Mouse (Mus musculus) midbrain, embryonic 13.5 days (tissue): ENCODE results near the gene Aoc1. TPM values are rescaled to one million over a fixed set of nuclear protein-coding genes. Genes with fewer than 3 reads are reported as not detected.
"Not testable (repeated sequence)": the region's sequence is repeated elsewhere in the genome, so short reads cannot be mapped to it uniquely, and the experiment has no call there.

Source experiments
- ATAC-seq: fragments of 200-750 bp; cut with Nextera tagmentation; 2 replicates; pipeline ENCODE4 v1.8.0; 2017; ENCODE audit warnings: mild to moderate bottlenecking, moderate TSS enrichment, moderate library complexity
- H3K27ac ChIP-seq: fragments of 300-500 bp; sonication (generic); 2 replicates; pipeline ENCODE4 v1.5.1; 2015; ENCODE audit warnings: inconsistent platforms, mild to moderate bottlenecking, moderate library complexity
- H3K27me3 ChIP-seq: fragments of 300-500 bp; sonication (generic); 2 replicates; pipeline ENCODE4 v1.6.1; 2015; ENCODE audit warnings: mild to moderate bottlenecking, inconsistent platforms
- H3K36me3 ChIP-seq: fragments of 300-500 bp; sonication (generic); 2 replicates; pipeline ENCODE4 v1.6.1; 2015; ENCODE audit warnings: mild to moderate bottlenecking, inconsistent platforms
- H3K4me1 ChIP-seq: fragments of 300-500 bp; sonication (generic); replicated peaks from 2 replicates; pipeline ENCODE4 v1.6.1; 2015; ENCODE audit warnings: inconsistent platforms
- H3K4me2 ChIP-seq: fragments of 300-500 bp; sonication (generic); replicated peaks from 2 replicates; pipeline ENCODE4 v1.6.1; 2015; ENCODE audit warnings: moderate library complexity, mild to moderate bottlenecking, inconsistent platforms
- H3K4me3 ChIP-seq: fragments of 300-500 bp; sonication (generic); replicated peaks from 2 replicates; pipeline ENCODE4 v1.5.1; 2015; ENCODE audit warnings: mild to moderate bottlenecking, inconsistent platforms
- H3K9ac ChIP-seq: fragments of 300-500 bp; sonication (generic); replicated peaks from 2 replicates; pipeline ENCODE4 v1.6.1; 2015; ENCODE audit warnings: mild to moderate bottlenecking, inconsistent platforms
- H3K9me3 ChIP-seq: fragments of 300-500 bp; sonication (generic); 2 replicates; pipeline ENCODE4 v1.6.1; 2016; ENCODE audit warnings: mild to moderate bottlenecking, inconsistent platforms
- WGBS: fragments of 180-500 bp; shearing (Covaris S2); methylation state at CpG from one replicate; pipeline ENCODE4 v1.1.7; 2015; 5-methylcytosine and 5-hydroxymethylcytosine counted together
- polyA plus RNA-seq: library from polyadenylated mRNA; unstranded; fragments of >200 nt; fragmentation: Nextera tagmentation; extraction: Ambion mirVana; gene quantifications from 2 replicates; pipeline ENCODE4 v1.2.1, GENCODE M21; 2015

Aoc1 gene
- polyA plus RNA-seq, 1 experiment from 2014 or later, result not detected

DNA sequence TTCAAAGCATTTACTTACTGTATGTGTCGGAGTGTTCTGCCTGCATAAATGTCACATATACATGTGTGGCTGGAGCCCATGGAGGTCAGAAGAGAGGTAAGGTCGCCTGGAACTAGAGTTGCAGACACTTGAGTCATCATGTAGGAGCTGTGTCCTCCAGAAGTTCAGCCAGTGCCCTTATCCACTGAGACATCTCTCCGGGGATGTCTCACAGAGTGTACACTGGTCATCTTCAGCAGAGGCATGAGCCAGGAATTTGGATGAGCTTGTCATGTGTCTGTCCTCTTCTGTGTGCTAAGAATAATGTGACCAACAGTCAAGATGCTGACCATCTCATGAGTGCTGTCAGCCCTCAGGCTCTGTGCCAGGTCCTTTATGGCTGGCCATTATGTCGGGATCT lies 9.9 kb upstream of the Aoc1 start:
- no peak overlapping the region for H3K4me3 ChIP-seq
- peaks cover 28% of the 10 kb centered on the region for H3K4me1 ChIP-seq
- no peaks in the 10 kb centered on the region for H3K27me3 ChIP-seq
- no peak overlapping the region for H3K9ac ChIP-seq
- WGBS, result 92% methylated on average over 4 of the region's 4 CpGs
- ATAC-seq, result no peak
- H3K9me3 ChIP-seq, result no peaks in the 10 kb centered on the region
- H3K4me2 ChIP-seq, result no peak overlapping the region
- H3K27ac ChIP-seq, result no peak overlapping the region
- H3K36me3 ChIP-seq, result no peaks in the 10 kb centered on the region

- Histone ChIP-seq H3K36me3 (no peaks in the 10 kb centered on the region), H3K9ac (no peak overlapping the region), H3K4me3 (no peak overlapping the region), H3K27ac (no peak overlapping the region), H3K4me2 (no peak overlapping the region), H3K9me3 (no peaks in the 10 kb centered on the region), H3K27me3 (no peaks in the 10 kb centered on the region), H3K4me1 (peaks cover 29% of the 10 kb centered on the region)
- 88% methylated on average over 7 of the region's 7 CpGs for WGBS
- no peak for ATAC-seq
Observed at GRCm38 (mm10) chr6:48863488-48863887, 9.2 kb upstream of the Aoc1 start.

DNA sequence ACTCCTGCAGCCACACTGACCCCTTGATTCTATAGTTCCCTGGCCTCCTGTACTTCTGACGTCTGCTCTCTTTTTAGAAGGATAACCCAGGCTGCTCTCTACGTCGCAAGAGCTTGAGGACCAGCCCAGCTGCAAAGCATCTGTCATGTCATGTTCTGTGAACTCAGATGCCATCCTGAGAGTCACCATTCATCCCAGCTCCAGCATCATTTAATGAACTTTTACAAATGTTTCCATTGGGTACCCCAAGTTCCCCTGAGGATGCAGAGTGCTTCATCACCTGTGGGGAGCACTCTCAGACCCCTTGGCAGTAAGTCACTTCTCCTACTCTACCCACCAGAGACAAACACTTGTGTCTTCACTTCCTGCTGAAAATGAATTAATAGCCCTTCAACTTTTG lies 8.5 kb upstream of the Aoc1 start:
- ATAC-seq, result no peak
- H3K4me3 ChIP-seq, result no peak overlapping the region
- H3K27ac ChIP-seq, result no peak overlapping the region
- no peak overlapping the region for H3K9ac ChIP-seq
- H3K27me3 ChIP-seq, result no peaks in the 10 kb centered on the region
- H3K36me3 ChIP-seq, result no peaks in the 10 kb centered on the region
- 60% methylated on average over 3 of the region's 3 CpGs for whole genome bisulfite sequencing
- no peak overlapping the region for H3K4me2 ChIP-seq
- no peaks in the 10 kb centered on the region for H3K9me3 ChIP-seq
- H3K4me1 ChIP-seq, result peaks cover 29% of the 10 kb centered on the region

DNA sequence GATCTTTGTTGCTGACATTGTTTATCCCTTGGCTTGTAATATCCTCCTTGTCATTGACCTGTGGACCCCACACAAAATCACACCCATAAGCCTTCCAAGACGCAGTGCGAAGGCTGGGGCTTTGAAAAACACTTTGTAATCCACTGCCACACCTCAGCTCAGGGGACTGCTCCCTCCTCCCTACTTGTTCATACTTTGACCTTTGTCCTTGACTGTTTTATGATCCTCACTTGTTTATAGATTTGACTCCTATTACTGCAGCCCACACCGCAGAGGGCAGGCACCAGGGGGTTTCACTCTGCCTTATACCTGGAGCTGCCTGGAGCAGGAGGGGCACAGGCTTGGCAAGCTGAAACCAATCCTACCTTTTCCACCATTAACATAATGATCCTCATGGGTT lies 8.0 kb upstream of the Aoc1 start:
- H3K36me3 ChIP-seq, result no peaks in the 10 kb centered on the region
- peaks cover 4% of the 10 kb centered on the region; the same call in 1 of the 2 replicates for H3K27me3 ChIP-seq
- H3K4me1 ChIP-seq, result peaks cover 29% of the 10 kb centered on the region
- no peak overlapping the region for H3K27ac ChIP-seq
- H3K9me3 ChIP-seq, result no peaks in the 10 kb centered on the region
- no peak overlapping the region for H3K4me2 ChIP-seq
- ATAC-seq, result no peak
- no peak overlapping the region for H3K4me3 ChIP-seq
- WGBS, result 70% methylated on average over 3 of the region's 3 CpGs
- no peak overlapping the region for H3K9ac ChIP-seq

GRCm38 (mm10) chr6:48865152-48865745 lies 7.4 kb upstream of the Aoc1 start:
- H3K9ac ChIP-seq, result no peak overlapping the region
- peaks cover 26% of the 10 kb centered on the region for H3K4me1 ChIP-seq
- no peak overlapping the region for H3K4me2 ChIP-seq
- H3K4me3 ChIP-seq, result no peak overlapping the region
- no peaks in the 10 kb centered on the region for H3K36me3 ChIP-seq
- no peak for ATAC-seq
- H3K9me3 ChIP-seq, result no peaks in the 10 kb centered on the region
- H3K27ac ChIP-seq, result no peak overlapping the region
- peaks cover 4% of the 10 kb centered on the region; the same call in 1 of the 2 replicates for H3K27me3 ChIP-seq
- WGBS, result 87% methylated on average over 1 of the region's 1 CpGs

DNA sequence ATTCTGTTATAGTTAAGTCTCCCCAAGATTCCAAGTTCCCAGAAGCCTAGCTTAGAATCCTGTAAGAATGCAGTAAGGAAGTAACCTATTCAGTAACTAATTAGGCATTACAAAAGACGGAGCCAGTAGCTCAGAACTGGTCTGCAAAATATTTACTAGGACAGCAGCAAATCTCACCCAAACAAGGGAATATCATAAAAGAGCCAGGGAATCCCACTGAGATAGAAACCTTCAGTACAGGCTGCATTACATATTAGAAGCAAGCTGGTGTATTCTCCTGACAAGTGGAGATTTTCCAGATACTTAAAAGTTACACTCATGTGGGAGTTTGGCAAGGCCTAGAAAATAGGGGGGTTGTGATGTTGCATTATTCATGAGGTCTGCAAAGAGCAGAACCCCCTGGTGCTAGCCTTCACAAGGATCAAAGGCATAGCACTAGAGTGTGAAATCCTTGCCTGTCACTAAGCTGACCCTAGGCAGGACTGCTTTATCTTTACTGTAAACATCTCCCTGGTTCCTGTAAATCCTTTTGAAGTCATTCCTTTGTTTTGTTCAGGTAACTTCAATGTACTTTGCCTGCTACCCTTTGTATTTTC lies 6.2 kb upstream of the Aoc1 start:
- not testable (repeated sequence) for H3K27me3 ChIP-seq, H3K4me2 ChIP-seq, H3K36me3 ChIP-seq, H3K4me3 ChIP-seq, H3K9me3 ChIP-seq, ATAC-seq, H3K9ac ChIP-seq, H3K27ac ChIP-seq
- WGBS, result 2% methylated on average over 1 of the region's 1 CpGs
- peaks cover 21% of the 10 kb centered on the region for H3K4me1 ChIP-seq

DNA sequence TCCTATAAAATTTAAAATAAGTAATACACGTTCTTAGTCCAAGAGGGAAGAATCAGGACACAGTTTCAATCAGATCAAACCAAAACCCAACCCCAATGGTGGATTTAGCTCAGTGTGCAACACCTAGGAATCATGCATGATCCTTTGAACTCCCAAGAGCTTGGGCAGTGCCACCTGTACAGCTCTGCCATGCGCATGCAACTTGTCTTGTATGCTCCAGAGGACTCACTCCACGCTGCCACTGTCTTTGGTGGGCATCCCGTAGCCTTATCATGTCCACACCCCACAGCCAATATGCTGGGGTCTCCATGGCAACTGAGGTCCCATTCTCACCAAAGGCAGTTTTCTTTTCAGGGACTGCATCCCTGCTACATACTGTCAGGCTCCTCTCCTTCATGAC lies 5.5 kb upstream of the Aoc1 start:
- Histone ChIP-seq H3K27ac (peak overlapping the region; percentile 69), H3K9me3 (no peaks in the 10 kb centered on the region), H3K4me3 (no peak overlapping the region), H3K27me3 (peaks cover 4% of the 10 kb centered on the region; the same call in 1 of the 2 replicates), H3K4me1 (peaks cover 21% of the 10 kb centered on the region), H3K36me3 (no peaks in the 10 kb centered on the region), H3K4me2 (0 out of 2 replicates have a peak overlapping the region, but pooled peaks have one; percentile 9), H3K9ac (no peak overlapping the region)
- ATAC-seq, result peak; percentile 55; the same call in 1 of the 2 replicates
- WGBS, result 27% methylated on average over 4 of the region's 4 CpGs

- Histone ChIP-seq H3K9me3 (no peaks in the 10 kb centered on the region), H3K27me3 (peaks cover 4% of the 10 kb centered on the region; the same call in 1 of the 2 replicates), H3K9ac (no peak overlapping the region), H3K27ac (no peak overlapping the region), H3K4me1 (peaks cover 21% of the 10 kb centered on the region), H3K4me2 (no peak overlapping the region), H3K4me3 (no peak overlapping the region), H3K36me3 (no peaks in the 10 kb centered on the region)
- 92% methylated on average over 2 of the region's 2 CpGs for WGBS
- no peak for ATAC-seq
Observed at GRCm38 (mm10) chr6:48869774-48870173, 2.9 kb upstream of the Aoc1 start.

DNA sequence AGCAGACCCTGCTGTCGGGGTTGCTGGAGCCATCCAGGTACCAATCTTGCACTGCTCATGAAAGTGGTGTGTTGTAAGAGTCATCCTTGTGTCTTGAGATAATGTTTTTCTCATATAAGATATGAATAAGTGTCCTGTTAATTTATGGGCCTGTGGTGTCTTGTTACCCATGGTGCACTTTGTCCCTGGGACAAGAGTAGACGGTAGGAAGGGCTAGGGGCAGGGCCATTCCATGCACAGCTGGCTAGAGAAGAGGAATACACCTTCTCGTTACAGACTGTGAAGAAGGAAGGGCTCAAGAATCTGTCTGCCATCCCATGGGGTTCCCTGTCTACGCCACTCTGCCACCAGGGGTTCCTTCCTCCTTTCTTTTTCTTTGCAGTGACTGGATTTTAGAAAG lies 1.9 kb downstream of the Aoc1 start:
- Histone ChIP-seq H3K27ac (no peak overlapping the region), H3K4me1 (no peaks in the 10 kb centered on the region), H3K27me3 (peaks cover under 1% of the 10 kb centered on the region; the same call in 1 of the 2 replicates), H3K9me3 (no peaks in the 10 kb centered on the region), H3K36me3 (no peaks in the 10 kb centered on the region), H3K9ac (no peak overlapping the region), H3K4me2 (no peak overlapping the region), H3K4me3 (no peak overlapping the region)
- no peak for ATAC-seq
- WGBS, result 85% methylated on average over 4 of the region's 4 CpGs

DNA sequence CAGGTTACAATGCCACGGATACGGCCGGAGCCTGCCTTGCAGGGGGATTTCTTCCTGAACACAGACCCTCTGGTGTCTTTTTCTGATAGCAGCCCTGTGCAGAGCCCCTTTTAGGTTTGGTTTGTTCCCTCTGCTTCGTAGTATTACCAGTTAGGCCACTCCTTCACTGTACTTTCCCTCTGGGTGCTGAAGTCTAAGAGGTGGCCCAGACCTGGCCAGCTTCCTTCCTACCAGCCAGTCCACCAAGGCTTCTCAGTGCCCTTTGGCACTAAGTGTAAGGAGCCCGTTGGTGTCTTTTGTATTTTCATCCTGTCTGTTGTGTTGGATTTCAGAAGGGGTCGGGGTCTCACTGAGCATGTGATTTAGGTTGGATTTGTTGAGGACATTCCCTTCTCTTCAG lies 2.8 kb downstream of the Aoc1 start:
- no peak overlapping the region for H3K4me3 ChIP-seq
- H3K36me3 ChIP-seq, result no peaks in the 10 kb centered on the region
- ATAC-seq, result no peak
- 86% methylated on average over 6 of the region's 6 CpGs for WGBS
- H3K27ac ChIP-seq, result no peak overlapping the region
- H3K27me3 ChIP-seq, result no peaks in the 10 kb centered on the region
- no peaks in the 10 kb centered on the region for H3K9me3 ChIP-seq
- no peak overlapping the region for H3K9ac ChIP-seq
- no peaks in the 10 kb centered on the region for H3K4me1 ChIP-seq
- H3K4me2 ChIP-seq, result no peak overlapping the region

DNA sequence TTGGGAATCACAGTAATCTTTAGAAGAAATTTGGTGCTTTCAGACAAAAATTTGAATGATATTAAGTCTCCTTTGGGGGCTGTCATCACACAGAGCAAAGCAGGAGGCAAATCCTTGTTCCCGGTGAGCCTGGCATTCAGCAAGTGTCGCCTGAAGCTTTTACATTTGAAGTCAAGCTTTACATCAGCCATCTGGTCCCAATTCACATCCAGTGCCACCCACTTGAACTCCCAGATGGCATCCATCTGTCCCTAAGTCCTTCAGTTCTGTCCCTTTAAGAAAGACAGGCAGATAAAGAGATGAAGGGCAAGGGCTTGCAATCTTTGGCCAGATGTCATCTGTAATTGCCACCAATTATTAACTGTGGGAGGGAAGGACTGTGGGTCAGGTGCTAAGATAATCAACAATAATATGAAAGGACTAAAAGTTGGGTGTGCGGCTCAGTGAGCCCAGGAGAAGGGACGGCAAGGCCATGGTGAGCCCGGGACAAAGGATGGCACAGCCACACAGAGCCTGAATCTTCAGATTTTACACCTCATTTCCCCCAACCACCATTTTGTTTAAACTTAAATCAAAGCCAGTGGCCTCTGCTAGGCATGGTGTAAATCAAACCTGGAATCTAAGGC lies 3.9 kb downstream of the Aoc1 start:
- no peak for ATAC-seq
- H3K36me3 ChIP-seq, result no peaks in the 10 kb centered on the region
- no peaks in the 10 kb centered on the region for H3K4me1 ChIP-seq
- H3K27ac ChIP-seq, result no peak overlapping the region
- H3K4me3 ChIP-seq, result no peak overlapping the region
- H3K27me3 ChIP-seq, result no peaks in the 10 kb centered on the region
- no peak overlapping the region for H3K9ac ChIP-seq
- 49% methylated on average over 5 of the region's 5 CpGs for WGBS
- no peak overlapping the region for H3K4me2 ChIP-seq
- H3K9me3 ChIP-seq, result no peaks in the 10 kb centered on the region

GRCm38 (mm10) chr6:48894203-48894602 lies 21.5 kb downstream of the Aoc1 start:
- no peak overlapping the region for H3K9ac ChIP-seq
- no peak for ATAC-seq
- H3K36me3 ChIP-seq, result no peaks in the 10 kb centered on the region
- WGBS, result 82% methylated on average over 4 of the region's 4 CpGs
- H3K27me3 ChIP-seq, result no peaks in the 10 kb centered on the region
- H3K9me3 ChIP-seq, result peaks cover 7% of the 10 kb centered on the region
- H3K4me3 ChIP-seq, result no peak overlapping the region
- H3K4me1 ChIP-seq, result no peaks in the 10 kb centered on the region
- H3K4me2 ChIP-seq, result no peak overlapping the region
- no peak overlapping the region for H3K27ac ChIP-seq
